Mouse (Mus musculus) cerebellum, postnatal 10 days (tissue): ENCODE results near the gene Nup214.

Experiments used
- DNase-seq, 2 experiments: peaks; one replicate each; pipeline ENCODE4 v3.0.0; 2021; ENCODE audit warnings: mixed read lengths in 2 of 2

Nup214 gene

GRCm38 (mm10) chr2:32047323-32047722 is 73.1 kb downstream of the Nup214 start:
- peak; percentile 66 to 77 for DNase-seq

GRCm38 (mm10) chr2:32051791-32052190 is 77.6 kb downstream of the Nup214 start:
- DNase-seq = no peak

- no peak for DNase-seq
Observed at GRCm38 (mm10) chr2:32052418-32052817, 78.2 kb downstream of the Nup214 start.

GRCm38 (mm10) chr2:32055357-32055965 is 81.2 kb downstream of the Nup214 start:
- DNase-seq = no peak

- DNase-seq = no peak
Observed at GRCm38 (mm10) chr2:32056524-32056923, 82.3 kb downstream of the Nup214 start.

GRCm38 (mm10) chr2:32057360-32057759 is 83.1 kb downstream of the Nup214 start:
- no peak for DNase-seq

- DNase-seq = no peak
Observed at GRCm38 (mm10) chr2:32057794-32058193, 83.6 kb downstream of the Nup214 start.

- no peak for DNase-seq
Observed at GRCm38 (mm10) chr2:32058241-32058640, 84.0 kb downstream of the Nup214 start.

- DNase-seq = no peak
Observed at GRCm38 (mm10) chr2:32058716-32059115, 84.5 kb downstream of the Nup214 start.

GRCm38 (mm10) chr2:32059613-32060012 is 85.4 kb downstream of the Nup214 start:
- no peak for DNase-seq

GRCm38 (mm10) chr2:32060228-32060805 is 86.1 kb downstream of the Nup214 start:
- DNase-seq = no peak

- DNase-seq = no peak
Observed at GRCm38 (mm10) chr2:32061189-32061588, 87.0 kb downstream of the Nup214 start.

GRCm38 (mm10) chr2:32061722-32062505 is 87.7 kb downstream of the Nup214 start:
- no peak for DNase-seq

- no peak for DNase-seq
Observed at GRCm38 (mm10) chr2:32062626-32063410, 88.6 kb downstream of the Nup214 start.

- no peak for DNase-seq
Observed at GRCm38 (mm10) chr2:32063451-32064151, 89.4 kb downstream of the Nup214 start.

- DNase-seq = peak; percentile 69 to 76
Observed at GRCm38 (mm10) chr2:32064913-32065312, 90.7 kb downstream of the Nup214 start.

GRCm38 (mm10) chr2:32065371-32065791 is 91.1 kb downstream of the Nup214 start:
- no peak for DNase-seq

GRCm38 (mm10) chr2:32066005-32066404 is 91.8 kb downstream of the Nup214 start:
- peak; percentile 65 to 79 for DNase-seq

GRCm38 (mm10) chr2:32068811-32069607 is 94.8 kb downstream of the Nup214 start:
- DNase-seq = no peak

GRCm38 (mm10) chr2:32070747-32071146 is 96.5 kb downstream of the Nup214 start:
- DNase-seq = no peak

- peak; percentile 53 to 73 for DNase-seq
Observed at GRCm38 (mm10) chr2:32074404-32074803, 100.2 kb downstream of the Nup214 start.

- DNase-seq = no peak
Observed at GRCm38 (mm10) chr2:32075368-32075767, 101.1 kb downstream of the Nup214 start.
